Mouse (Mus musculus) G1E (cell line): Measurements from ENCODE around the gene Phf12. TPM values are rescaled to one million over a fixed set of nuclear protein-coding genes. Genes with fewer than 3 reads are reported as not detected.

ENCODE experiments used
- ATAC-seq: 2 replicates; pipeline ENCODE4 v1.8.0; 2016; ENCODE audit warnings: mild to moderate bottlenecking; ENCODE audit not compliant: insufficient number of reproducible peaks, poor library complexity, low FRiP score, severe bottlenecking; ENCODE audit errors: extremely low read depth
- DNase-seq: peaks from one replicate; pipeline ENCODE4 v3.0.0; 2012; ENCODE audit warnings: low spot score
- H3K27me3 ChIP-seq: 2 replicates; pipeline ENCODE4 v1.6.1; 2012; ENCODE audit warnings: mild to moderate bottlenecking, low read length, inconsistent platforms; ENCODE audit not compliant: insufficient read depth
- H3K36me3 ChIP-seq: replicated peaks from 2 replicates; pipeline ENCODE3; 2012; ENCODE audit warnings: mild to moderate bottlenecking, inconsistent platforms
- H3K4me1 ChIP-seq: 2 replicates; pipeline ENCODE4 v1.6.1; 2012; ENCODE audit warnings: low read depth, low read length, inconsistent platforms, mixed read lengths; ENCODE audit not compliant: insufficient read depth
- H3K4me3 ChIP-seq: 2 replicates; pipeline ENCODE4 v1.5.1; 2012; ENCODE audit warnings: low read depth, mild to moderate bottlenecking, inconsistent platforms, low read length, moderate library complexity, mixed read lengths
- H3K9me3 ChIP-seq: replicated peaks from 2 replicates; pipeline ENCODE4 v1.6.1; 2012; ENCODE audit warnings: inconsistent platforms
- CTCF ChIP-seq: IDR thresholded peaks from 2 replicates; pipeline ENCODE4 v1.5.1; 2012; ENCODE audit warnings: low read depth, low read length, inconsistent platforms, mixed read lengths
- GATA1 ChIP-seq: IDR thresholded peaks from 2 replicates; pipeline ENCODE4 v1.6.1; 2012; ENCODE audit warnings: borderline replicate concordance, low read length, inconsistent platforms, mixed read lengths
- GATA2 ChIP-seq: IDR thresholded peaks from 2 replicates; pipeline ENCODE4 v1.6.1; 2012; ENCODE audit warnings: low read depth, low read length, inconsistent platforms, borderline replicate concordance
- POLR2AphosphoS5 ChIP-seq: IDR thresholded peaks from 2 replicates; pipeline ENCODE4 v1.6.1; 2012; ENCODE audit warnings: low read depth, low read length, inconsistent platforms; ENCODE audit not compliant: insufficient replicate concordance
- TAL1 ChIP-seq: conservative IDR thresholded peaks from 2 replicates; pipeline ENCODE4 v1.6.1; 2012; ENCODE audit warnings: low read depth, low read length, inconsistent platforms, mixed read lengths
- polyA plus RNA-seq: library from polyadenylated mRNA; stranded (reverse); fragments of >175 nt; gene quantifications from 2 replicates; pipeline ENCODE4 v1.2.3, GENCODE M21; 2012
- total RNA-seq, 2 experiments: library from RNA; stranded (forward) in 1 of 2; stranded (reverse) in 1 of 2; fragments of 200-1000 nt in 1 of 2; fragments of >200 nt in 1 of 2; fragmentation: Nextera tagmentation in 1 of 2; gene quantifications; 2 replicates each; pipeline ENCODE4 v1.2.3; 2014 to 2017

Gene Phf12
- total and polyA plus RNA-seq, 3 experiments = 23.0 to 215 (median 157) TPM

- no peaks in the 10 kb centered on the region for H3K9me3 ChIP-seq
- peaks cover 50% of the 10 kb centered on the region for H3K36me3 ChIP-seq
- H3K4me3 ChIP-seq = peak overlapping the region; percentile 93
- no peak for ATAC-seq
- no peak for TF ChIP-seq POLR2AphosphoS5
- TF ChIP-seq GATA1 = no peak
- TF ChIP-seq GATA2 = no peak
- no peak for TF ChIP-seq CTCF
- TF ChIP-seq TAL1 = no peak
- H3K4me1 ChIP-seq = peaks cover 38% of the 10 kb centered on the region
- DNase-seq = peak; percentile 51
- H3K27me3 ChIP-seq = 0 out of 2 replicates have a peak, but pooled peaks cover under 1% of the 10 kb centered on the region
Observed at GRCm38 (mm10) chr11:77983937-77984835, 1.6 kb downstream of the Phf12 start.

GRCm38 (mm10) chr11:77984836-77985231 lies 2.3 kb downstream of the Phf12 start:
- DNase-seq (peak; percentile 19), ATAC-seq (no peak)
- TF ChIP-seq POLR2AphosphoS5 (no peak), GATA1 (no peak), CTCF (no peak), TAL1 (no peak)
- Histone ChIP-seq H3K4me3 (peak overlapping the region; percentile 93), H3K27me3 (no peaks in the 10 kb centered on the region), H3K4me1 (peaks cover 39% of the 10 kb centered on the region), H3K36me3 (peaks cover 55% of the 10 kb centered on the region), H3K9me3 (no peaks in the 10 kb centered on the region)

GRCm38 (mm10) chr11:77985541-77986065 lies 3.0 kb downstream of the Phf12 start:
- peak overlapping the region; percentile 93; the same call in 1 of the 2 replicates for H3K4me3 ChIP-seq
- peaks cover 37% of the 10 kb centered on the region for H3K4me1 ChIP-seq
- no peaks in the 10 kb centered on the region for H3K27me3 ChIP-seq
- DNase-seq = no peak
- ATAC-seq = no peak
- peaks cover 63% of the 10 kb centered on the region for H3K36me3 ChIP-seq
- no peaks in the 10 kb centered on the region for H3K9me3 ChIP-seq
- no peak for TF ChIP-seq GATA2
- no peak for TF ChIP-seq GATA1
- no peak for TF ChIP-seq CTCF
- TF ChIP-seq POLR2AphosphoS5 = no peak
- no peak for TF ChIP-seq TAL1

GRCm38 (mm10) chr11:77989071-77989690 lies 6.6 kb downstream of the Phf12 start:
- Histone ChIP-seq H3K9me3 (no peaks in the 10 kb centered on the region), H3K4me3 (no peak overlapping the region), H3K4me1 (peaks cover 28% of the 10 kb centered on the region), H3K36me3 (peaks cover 93% of the 10 kb centered on the region), H3K27me3 (no peaks in the 10 kb centered on the region)
- no peak for ATAC-seq
- no peak for DNase-seq
- TF ChIP-seq POLR2AphosphoS5 (no peak), GATA2 (no peak), GATA1 (no peak), TAL1 (no peak), CTCF (no peak)

GRCm38 (mm10) chr11:77995556-77995955 lies 13.0 kb downstream of the Phf12 start:
- Histone ChIP-seq H3K4me1 (peaks cover 7% of the 10 kb centered on the region; the same call in 1 of the 2 replicates), H3K4me3 (no peak overlapping the region), H3K27me3 (no peaks in the 10 kb centered on the region), H3K9me3 (no peaks in the 10 kb centered on the region), H3K36me3 (peaks cover 91% of the 10 kb centered on the region)
- DNase-seq (no peak), ATAC-seq (no peak)
- no peak for TF ChIP-seq GATA1
- TF ChIP-seq CTCF = no peak

- Histone ChIP-seq H3K4me3 (no peak overlapping the region), H3K36me3 (peaks cover 92% of the 10 kb centered on the region), H3K9me3 (no peaks in the 10 kb centered on the region), H3K27me3 (no peaks in the 10 kb centered on the region), H3K4me1 (peaks cover 20% of the 10 kb centered on the region)
- TF ChIP-seq GATA2 (no peak), GATA1 (no peak), POLR2AphosphoS5 (no peak), CTCF (no peak), TAL1 (no peak)
- ATAC-seq = no peak
- no peak for DNase-seq
Observed at GRCm38 (mm10) chr11:78006446-78006845, 23.9 kb downstream of the Phf12 start.
